Mouse (Mus musculus): Measurements from ENCODE around the gene Sorcs1. TPM values are rescaled to one million over a fixed set of nuclear protein-coding genes. Genes with fewer than 3 reads are reported as not detected.

Gene Sorcs1
- total RNA-seq, 2 experiments from 2014 or later: 0.27 to 0.43 TPM

GRCm38 (mm10) chr19:50440246-50440910, 238.1 kb downstream of the Sorcs1 start:
- DNase-seq: no peak
- intact Hi-C loops (cut with DNase I): no loop called here

GRCm38 (mm10) chr19:50439464-50439881, 239.0 kb downstream of the Sorcs1 start:
- intact Hi-C loops (cut with DNase I): no loop called here
- DNase-seq: no peak

- no peak for DNase-seq
- intact Hi-C loops (cut with DNase I): loop anchor here (10.0 kb wide), 1 partner anchor 168 kb away; no protein-coding TSS in a partner anchor
Observed at GRCm38 (mm10) chr19:50422928-50423327, 255.5 kb downstream of the Sorcs1 start.

GRCm38 (mm10) chr19:50418962-50419720, 259.3 kb downstream of the Sorcs1 start:
- intact Hi-C loops (cut with DNase I): no loop called here
- DNase-seq: no peak

- intact Hi-C loops (cut with DNase I): no loop called here
- no peak for DNase-seq
Observed at GRCm38 (mm10) chr19:50410561-50410960, 267.9 kb downstream of the Sorcs1 start.

GRCm38 (mm10) chr19:50398341-50398740, 280.1 kb downstream of the Sorcs1 start:
- no peak for DNase-seq
- intact Hi-C loops (cut with DNase I): no loop called here

GRCm38 (mm10) chr19:50395731-50396130, 282.7 kb downstream of the Sorcs1 start:
- intact Hi-C loops (cut with DNase I): no loop called here
- DNase-seq: no peak

- intact Hi-C loops (cut with DNase I): no loop called here
Observed at GRCm38 (mm10) chr19:50394101-50394500, 284.3 kb downstream of the Sorcs1 start.

GRCm38 (mm10) chr19:50389925-50390552, 288.4 kb downstream of the Sorcs1 start:
- no peak for DNase-seq
- intact Hi-C loops (cut with DNase I): no loop called here

More at GRCm38 (mm10) chr19:50394101-50394500, 284.3 kb downstream of the Sorcs1 start:
- DNase-seq: no peak

GRCm38 (mm10) chr19:50378901-50379300, 299.5 kb downstream of the Sorcs1 start:
- intact Hi-C loops (cut with DNase I): no loop called here
- no peak for DNase-seq

- intact Hi-C loops (cut with DNase I): no loop called here
- DNase-seq: peak; percentile 17 to 61
Observed at GRCm38 (mm10) chr19:50374751-50375150, 303.7 kb downstream of the Sorcs1 start.

- intact Hi-C loops (cut with DNase I): no loop called here
Observed at GRCm38 (mm10) chr19:50366446-50366845, 312.0 kb downstream of the Sorcs1 start.

GRCm38 (mm10) chr19:50362655-50363500, 315.6 kb downstream of the Sorcs1 start:
- DNase-seq: no peak
- intact Hi-C loops (cut with DNase I): no loop called here

More at GRCm38 (mm10) chr19:50366446-50366845, 312.0 kb downstream of the Sorcs1 start:
- DNase-seq: no peak

GRCm38 (mm10) chr19:50358561-50358960, 319.9 kb downstream of the Sorcs1 start:
- intact Hi-C loops (cut with DNase I): no loop called here

GRCm38 (mm10) chr19:50339211-50339610, 339.2 kb downstream of the Sorcs1 start:
- intact Hi-C loops (cut with DNase I): no loop called here
- DNase-seq: no peak

More at GRCm38 (mm10) chr19:50358561-50358960, 319.9 kb downstream of the Sorcs1 start:
- DNase-seq: no peak

- DNase-seq: no peak
- intact Hi-C loops (cut with DNase I): no loop called here
Observed at GRCm38 (mm10) chr19:50336751-50337150, 341.7 kb downstream of the Sorcs1 start.

- intact Hi-C loops (cut with DNase I): no loop called here
- DNase-seq: no peak
Observed at GRCm38 (mm10) chr19:50331136-50331535, 347.3 kb downstream of the Sorcs1 start.

GRCm38 (mm10) chr19:50327804-50328203, 350.6 kb downstream of the Sorcs1 start:
- intact Hi-C loops (cut with DNase I): no loop called here
- DNase-seq: peak in 1 of 2 experiments; percentile 11

GRCm38 (mm10) chr19:50326151-50326550, 352.3 kb downstream of the Sorcs1 start:
- intact Hi-C loops (cut with DNase I): no loop called here
- no peak for DNase-seq

- intact Hi-C loops (cut with DNase I): no loop called here
- no peak for DNase-seq
Observed at GRCm38 (mm10) chr19:50325686-50326085, 352.8 kb downstream of the Sorcs1 start.
